8 mouse cellular contexts compared by ENCODE assay signal in the genomic region with DNA sequence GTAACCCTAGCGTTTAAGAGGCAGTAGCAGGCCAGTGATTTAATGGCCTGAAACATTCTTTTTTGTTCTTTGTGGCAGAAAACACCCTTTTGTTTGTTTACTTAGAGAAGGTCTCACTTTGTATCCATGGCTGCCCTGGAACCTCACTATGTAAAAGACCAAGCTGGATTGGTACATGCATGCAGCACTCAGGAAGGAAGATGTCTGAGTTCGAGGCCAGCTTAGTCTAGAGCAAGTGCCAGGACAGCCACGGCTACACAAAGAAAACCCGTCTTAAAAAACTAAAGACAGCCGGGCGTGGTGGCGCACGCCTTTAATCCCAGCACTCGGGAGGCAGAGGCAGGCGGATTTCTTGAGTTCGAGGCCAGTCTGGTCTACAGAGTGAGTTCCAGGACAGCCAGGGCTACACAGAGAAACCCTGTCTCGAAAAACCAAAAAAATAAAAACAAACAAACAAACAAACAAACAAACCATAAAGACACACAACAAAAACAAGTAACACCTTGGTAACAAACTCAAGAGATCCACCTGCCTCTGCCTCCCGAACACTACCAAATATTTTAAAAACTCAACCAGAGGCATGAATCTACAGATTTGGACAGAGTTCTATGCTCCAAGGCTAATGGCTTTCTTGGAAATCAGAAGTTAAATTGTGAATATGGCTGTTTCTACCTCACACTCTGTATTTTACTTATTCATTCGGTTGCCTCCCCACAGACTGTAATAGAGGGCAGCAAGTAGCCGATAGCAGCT. TPM values are rescaled to one million over a fixed set of nuclear protein-coding genes. Genes with fewer than 3 reads are reported as not detected.
DNase-seq lines count a peak whose midpoint lies in the region; ATAC-seq and TF ChIP-seq lines count a peak whose summit lies in the region.

No protein-coding gene starts in this region.

- H3K9ac ChIP-seq in limb, embryonic 15.5 days = peak overlapping the region; percentile 46

- peak overlapping the region; percentile 36; the same call in 1 of the 2 replicates for H3K27ac ChIP-seq in thymus, adult 2 months (ENCODE audit: control insufficient read depth, insufficient read depth, low read length)
- H3K27ac ChIP-seq in limb, embryonic 15.5 days = peak overlapping the region; percentile 98

- no peaks in the 10 kb centered on the region for H3K36me3 ChIP-seq in thymus, adult 2 months (ENCODE audit: control insufficient read depth, insufficient read depth, low read length)
- H3K36me3 ChIP-seq in limb, embryonic 15.5 days = no peaks in the 10 kb centered on the region

- no peak for TF ChIP-seq POLR2A in thymus, adult 2 months (IDR thresholded peaks at IDR 0.05; ENCODE audit: control insufficient read depth, extremely low read depth, insufficient read depth, low read length, poor library complexity)

- H3K4me1 ChIP-seq in thymus, adult 2 months (replicated peaks; ENCODE audit: control insufficient read depth, insufficient read depth, low read length) = peaks cover 8% of the 10 kb centered on the region
- peaks cover 18% of the 10 kb centered on the region for H3K4me1 ChIP-seq in limb, embryonic 15.5 days

- no peak for TF ChIP-seq CTCF in thymus, adult 2 months (IDR thresholded peaks at IDR 0.05; ENCODE audit: borderline replicate concordance, control insufficient read depth, extremely low read depth, insufficient read depth, low read length, poor library complexity)

- peak overlapping the region; percentile 69 for H3K4me3 ChIP-seq in thymus, adult 2 months (ENCODE audit: control insufficient read depth, insufficient read depth, low read length)
- peak overlapping the region; percentile 83 for H3K4me3 ChIP-seq in limb, embryonic 15.5 days

- H3K27me3 ChIP-seq in thymus, adult 2 months (ENCODE audit: control insufficient read depth, insufficient read depth, low read length) = no peaks in the 10 kb centered on the region
- no peaks in the 10 kb centered on the region for H3K27me3 ChIP-seq in limb, embryonic 15.5 days

- H3K4me2 ChIP-seq in limb, embryonic 15.5 days = peak overlapping the region; percentile 60

- no peaks in the 10 kb centered on the region for H3K9me3 ChIP-seq in limb, embryonic 15.5 days

- ATAC-seq in frontal cortex, adult (ENCODE audit: low TSS enrichment) = 0 out of 2 replicates have a peak, but pooled peaks have one; percentile 0
- ATAC-seq in limb, embryonic 15.5 days (ENCODE audit: insufficient number of reproducible peaks, low FRiP score, low TSS enrichment, low read depth) = no peak

- no peak for DNase-seq in frontal cortex, postnatal 14 days (ENCODE audit: low spot score in 2 of 2)
- DNase-seq in thymus, adult 2 months = no peak
- no peak for DNase-seq in thymus, postnatal 10 days (ENCODE audit: low spot score in 2 of 2)
- no peak for DNase-seq in T-cell, adult 2 months (ENCODE audit: low spot score)
- no peak for DNase-seq in right cerebral cortex, adult 18-20 months
- no peak for DNase-seq in thymus, postnatal 36 days

- WGBS in thymus, adult 2 months = 73% methylated on average over 15 of the region's 15 CpGs
- 80% methylated on average over 15 of the region's 15 CpGs for WGBS in limb, embryonic 15.5 days

RNA-seq across cellular contexts. Expression of a gene that starts 0.9 kb away (rescaled TPM):
- polyA plus RNA-seq in thymus, adult 2 months (2012; rRNA removed) = 156 and 191 TPM in 2 replicates
- 65.4 and 68.7 TPM in 2 replicates for polyA plus RNA-seq in limb, embryonic 15.5 days (2015; fragmentation: Nextera tagmentation; extraction: Ambion mirVana)

RNA-seq across cellular contexts. Expression of a gene that starts 22.4 kb away (rescaled TPM):
- 47.1 and 50.6 TPM in 2 replicates for polyA plus RNA-seq in thymus, adult 2 months (2012; rRNA removed)
- polyA plus RNA-seq in limb, embryonic 15.5 days (2015; fragmentation: Nextera tagmentation; extraction: Ambion mirVana) = 23.3 and 23.6 TPM in 2 replicates

RNA-seq across cellular contexts. Expression of a gene that starts 22.5 kb away (rescaled TPM):
- 43.5 and 45.8 TPM in 2 replicates for polyA plus RNA-seq in thymus, adult 2 months (2012; rRNA removed)
- polyA plus RNA-seq in limb, embryonic 15.5 days (2015; fragmentation: Nextera tagmentation; extraction: Ambion mirVana) = 28.3 and 31.4 TPM in 2 replicates
